Mouse (Mus musculus) left cerebral cortex, postnatal 4 days (tissue): ENCODE measurements around the gene Gm17455. TPM values are rescaled to one million over a fixed set of nuclear protein-coding genes. Genes with fewer than 3 reads are reported as not detected.

Experiments
- DNase-seq: peaks from one replicate; pipeline ENCODE4 v3.0.0-alpha.2; 2022
- intact Hi-C: fragments of 180-260 bp; cut with DNase I; formaldehyde crosslinking; loops from one replicate; pipeline ENCODE4 v1.15.1; 2025
- total RNA-seq, 2 experiments: library from RNA; stranded (reverse); gene quantifications; 2 replicates each; pipeline ENCODE4 v1.2.3; 2021

Gene Gm17455
- total RNA-seq, 2 experiments from 2014 or later, result 1.2 to 2.1 TPM

DNA sequence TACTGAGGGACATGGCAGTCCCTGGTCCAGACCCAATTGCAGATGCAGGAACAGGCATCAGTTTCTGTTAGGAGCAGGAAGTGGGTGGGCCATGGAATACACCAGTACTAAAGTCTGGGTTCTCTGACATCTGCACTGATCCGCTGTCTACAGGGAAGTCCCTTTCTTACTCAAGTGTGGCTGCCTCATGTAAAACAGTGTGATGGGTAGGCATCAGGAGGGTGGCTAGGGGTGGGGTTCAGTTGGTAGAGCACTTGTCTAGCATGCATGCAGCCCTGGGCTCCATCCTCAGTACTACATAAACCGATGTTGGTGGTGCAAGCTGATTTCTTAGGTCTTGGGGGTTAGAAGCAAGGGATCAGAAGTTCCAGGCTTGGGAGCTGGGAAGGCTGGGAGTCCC lies 14.2 kb downstream of the Gm17455 start:
- intact Hi-C loops, result loop anchor here (5.0 kb wide), 1 partner anchor 279 kb away; no protein-coding TSS in a partner anchor
- DNase-seq, result no peak

GRCm38 (mm10) chr10:60417041-60417440 lies 17.5 kb downstream of the Gm17455 start:
- intact Hi-C loops, result no loop called here
- DNase-seq, result no peak

- DNase-seq, result peak; percentile 80
- intact Hi-C loops, result no loop called here
Observed at GRCm38 (mm10) chr10:60418137-60418536, 18.6 kb downstream of the Gm17455 start.

DNA sequence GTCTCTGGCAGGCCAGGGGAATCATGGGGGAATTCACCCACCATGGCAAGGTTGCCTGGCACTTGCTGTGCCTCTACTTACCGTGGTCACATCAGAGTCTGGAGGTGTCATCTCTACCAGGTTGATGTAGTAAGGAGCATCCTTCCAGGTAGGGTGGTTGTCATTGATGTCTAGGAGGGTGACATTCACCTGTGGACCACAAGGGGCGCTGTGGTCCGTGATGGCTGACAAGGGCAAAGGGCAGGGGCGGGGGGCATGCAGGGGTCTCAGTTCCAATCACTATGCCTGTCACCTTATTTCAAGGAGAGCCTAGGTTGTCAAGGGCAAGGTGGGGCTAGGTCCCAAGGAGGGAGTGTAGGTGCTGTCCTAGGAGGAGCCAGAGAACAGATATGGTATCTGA lies 20.1 kb downstream of the Gm17455 start:
- DNase-seq, result no peak
- intact Hi-C loops, result loop anchor here (5.0 kb wide), 1 partner anchor 268 kb away; no protein-coding TSS in a partner anchor

DNA sequence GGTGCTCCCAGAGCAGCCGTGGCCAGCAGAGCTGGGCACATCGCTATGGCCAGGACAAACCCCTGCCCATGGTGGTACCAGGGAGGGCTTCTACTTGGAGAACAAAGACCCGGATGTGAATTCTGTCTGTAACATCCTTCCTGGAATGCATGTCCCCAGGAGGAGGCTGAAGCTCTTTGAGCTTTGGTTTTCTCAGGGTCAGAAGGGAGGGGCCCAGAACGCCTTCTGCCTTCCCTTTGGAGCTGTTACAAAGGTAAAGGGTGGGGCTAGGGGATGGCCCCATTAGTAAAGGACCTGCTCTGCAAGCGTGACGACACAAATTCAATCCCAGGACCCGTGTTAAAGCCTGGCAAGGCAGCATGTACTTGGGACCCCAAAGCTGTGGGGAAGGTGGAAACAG lies 23.2 kb downstream of the Gm17455 start:
- DNase-seq, result no peak
- intact Hi-C loops, result loop anchor here (5.0 kb wide), 1 partner anchor 265 kb away; no protein-coding TSS in a partner anchor

DNA sequence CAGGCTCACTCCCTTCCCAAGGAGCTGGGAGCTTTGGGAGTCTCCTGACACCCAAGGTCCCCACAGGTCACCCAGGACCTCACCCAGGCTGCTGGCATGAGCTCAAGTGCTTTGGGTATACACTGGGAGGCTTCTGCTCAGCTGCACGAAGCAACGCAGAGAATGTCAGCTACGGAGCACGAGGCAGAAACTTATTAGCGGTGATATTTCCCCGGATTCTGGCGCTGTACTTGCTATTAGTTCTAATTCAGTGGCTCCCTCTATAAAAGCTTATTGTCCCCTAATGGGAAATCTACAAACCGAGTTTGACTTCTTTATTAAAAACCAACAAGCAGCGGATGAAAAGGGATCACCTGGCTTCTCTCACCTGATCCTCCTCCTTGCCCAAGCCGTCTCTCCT lies 30.5 kb downstream of the Gm17455 start:
- no peak for DNase-seq
- intact Hi-C loops, result no loop called here

DNA sequence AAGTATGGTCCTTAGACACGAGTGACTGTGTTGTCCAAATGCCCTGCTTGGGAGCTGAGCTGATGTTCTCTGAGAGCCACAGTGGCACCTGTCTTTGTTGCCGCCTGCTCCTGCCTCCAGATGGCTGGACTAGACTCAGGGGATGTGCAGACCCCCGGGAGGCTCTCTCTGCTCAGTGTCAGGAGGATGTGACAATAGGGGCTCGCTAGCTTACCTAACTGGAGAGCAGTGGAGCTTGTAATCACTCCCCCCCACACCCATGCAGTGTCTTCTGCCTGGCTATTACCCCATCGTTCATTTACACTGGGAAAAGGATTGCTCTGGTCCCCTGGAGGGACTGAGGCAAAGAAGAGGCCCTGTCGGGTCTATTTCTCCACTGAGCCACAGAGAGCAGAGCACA lies 31.1 kb downstream of the Gm17455 start:
- DNase-seq, result no peak
- intact Hi-C loops, result no loop called here

DNA sequence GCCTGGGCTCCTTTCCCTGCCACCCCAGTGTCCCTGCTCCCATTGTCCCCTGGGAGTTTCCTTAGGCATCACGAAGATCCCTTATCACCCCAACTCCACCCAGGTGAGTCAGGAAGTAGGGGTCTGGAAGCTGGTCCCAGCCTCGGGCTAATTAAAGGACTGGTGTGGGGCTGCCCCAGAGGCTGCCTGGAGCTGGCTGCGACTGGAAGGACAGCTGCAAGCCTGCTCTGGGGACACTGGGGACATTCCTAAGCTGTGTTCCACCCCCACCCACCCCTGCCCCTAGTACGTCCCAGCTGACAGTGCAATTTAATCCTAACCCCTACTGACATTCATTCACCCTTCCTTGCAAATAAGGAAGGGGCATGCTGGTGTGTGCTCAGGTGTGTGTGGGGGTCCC lies 33.2 kb downstream of the Gm17455 start:
- DNase-seq, result no peak
- intact Hi-C loops, result no loop called here

GRCm38 (mm10) chr10:60442321-60442720 lies 42.8 kb downstream of the Gm17455 start:
- intact Hi-C loops, result no loop called here
- DNase-seq, result no peak

- DNase-seq, result no peak
- intact Hi-C loops, result no loop called here
Observed at GRCm38 (mm10) chr10:60443078-60443477, 43.6 kb downstream of the Gm17455 start.

GRCm38 (mm10) chr10:60445031-60445593 lies 45.6 kb downstream of the Gm17455 start:
- DNase-seq, result peak; percentile 52
- intact Hi-C loops, result no loop called here

- intact Hi-C loops, result no loop called here
- DNase-seq, result peak; percentile 17
Observed at GRCm38 (mm10) chr10:60447186-60447585, 47.7 kb downstream of the Gm17455 start.

Other genes with a start within 250 kb of the Gm17455 start
- gene Chst3, start 180.5 kb upstream of the Gm17455 start, total RNA-seq, result 1 to 10 TPM; 2.6 to 2.8 TPM
- 100 to 1,000 TPM; 700 to 775 TPM for gene Psap, start 122.1 kb upstream of the Gm17455 start, total RNA-seq
- gene Vsir, start 52.9 kb upstream of the Gm17455 start, total RNA-seq, result 1 to 10 TPM; 5.8 to 6.4 TPM